Mouse (Mus musculus): ENCODE results near the gene Slc22a6.

- TF ChIP-seq CTCF (IDR thresholded peaks at IDR 0.05; ENCODE audit: insufficient read depth, low read depth, low read length) (peak; percentile 67), POLR2A (IDR thresholded peaks at IDR 0.05; ENCODE audit: insufficient read depth, low read depth, low read length) (no peak)
These were observed 48.4 kb upstream of the Slc22a6 start for GRCm38 (mm10) chr19:8569453-8569863.
